Mouse (Mus musculus) naive thymus-derived CD4-positive, alpha-beta T cell, adult 2 months (primary cell): ENCODE measurements around the gene Asb1.

Experiments used
- DNase-seq: peaks from one replicate; pipeline ENCODE4 v3.0.0-alpha.2; 2011; ENCODE audit warnings: low read depth

Gene Asb1

DNA sequence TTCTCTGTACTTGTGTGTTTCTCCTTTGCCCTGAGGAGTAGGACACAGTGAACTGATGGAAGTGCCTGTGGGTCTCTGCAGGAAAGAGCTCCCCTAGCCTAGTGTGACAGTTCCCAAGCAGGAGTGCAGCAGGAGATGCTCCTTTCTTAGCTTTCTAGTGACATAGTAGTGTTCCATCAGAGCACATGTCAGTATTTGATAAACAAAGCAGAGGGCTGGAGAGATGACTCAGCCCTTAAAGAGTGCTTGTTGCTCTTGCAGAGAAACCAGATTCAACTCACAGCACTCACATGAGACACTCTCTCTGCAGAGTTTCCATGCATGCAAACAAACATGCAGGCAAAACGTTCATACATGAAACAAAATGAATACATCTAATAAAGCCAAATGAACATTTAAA is 4.9 kb downstream of the Asb1 start:
- no peak for DNase-seq

DNA sequence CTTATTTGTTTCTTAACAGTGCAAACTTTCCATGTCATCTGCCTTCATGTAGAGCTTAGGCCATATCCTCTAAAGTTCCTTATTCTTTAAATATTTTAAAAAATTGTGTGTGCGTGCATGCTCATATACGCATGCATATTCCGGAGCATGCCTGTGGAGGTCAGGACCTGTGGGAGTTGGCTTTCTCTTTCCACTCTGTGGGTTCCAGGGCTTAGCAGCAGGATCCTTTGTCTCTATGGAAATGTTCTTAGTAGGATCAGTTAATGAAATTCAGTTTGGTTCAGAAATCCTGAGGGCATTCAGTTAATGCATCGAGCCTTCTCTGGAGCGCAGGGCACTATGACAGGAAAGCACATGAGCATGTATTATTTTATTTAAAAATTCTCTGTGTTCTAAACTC is 7.2 kb downstream of the Asb1 start:
- no peak for DNase-seq

DNA sequence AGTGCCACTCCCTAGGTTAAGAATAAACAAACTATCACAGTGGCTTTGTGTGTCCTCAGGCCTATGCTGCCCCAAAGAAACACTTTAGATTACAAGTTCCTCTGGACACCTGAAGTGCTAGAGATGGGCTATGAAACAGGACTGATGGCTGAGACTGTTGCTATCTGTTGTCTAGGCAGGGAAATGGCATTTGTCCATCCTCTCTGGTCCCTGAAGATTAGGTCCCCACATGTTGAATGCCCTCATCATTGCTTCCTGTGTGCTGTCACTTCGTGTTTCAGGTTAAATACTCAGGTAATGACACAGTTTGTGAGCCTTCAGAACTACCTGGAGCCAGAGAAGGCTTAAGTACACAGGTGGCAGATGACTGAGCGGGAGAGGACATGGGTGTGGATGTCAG is 8.7 kb downstream of the Asb1 start:
- DNase-seq = no peak

DNA sequence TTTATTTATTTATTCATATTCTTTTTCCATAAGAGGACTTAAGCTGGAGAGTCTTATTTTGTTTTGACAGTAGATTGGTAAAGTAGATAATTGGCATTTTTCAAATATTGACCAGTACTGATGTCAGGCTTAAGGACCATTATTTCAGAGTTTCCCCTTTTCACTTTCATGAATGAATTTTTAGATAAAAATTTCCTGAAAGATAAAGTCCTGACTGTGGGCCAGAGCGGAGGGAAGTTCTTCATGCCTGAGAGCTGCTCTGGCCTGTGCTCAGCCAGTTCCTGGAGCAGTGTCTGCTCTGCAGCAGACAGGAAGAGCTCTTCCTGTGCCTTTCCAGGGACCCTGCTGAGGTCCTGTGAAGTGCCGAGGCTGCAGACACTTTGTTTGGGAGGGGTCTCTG is 16.8 kb downstream of the Asb1 start:
- no peak for DNase-seq

DNA sequence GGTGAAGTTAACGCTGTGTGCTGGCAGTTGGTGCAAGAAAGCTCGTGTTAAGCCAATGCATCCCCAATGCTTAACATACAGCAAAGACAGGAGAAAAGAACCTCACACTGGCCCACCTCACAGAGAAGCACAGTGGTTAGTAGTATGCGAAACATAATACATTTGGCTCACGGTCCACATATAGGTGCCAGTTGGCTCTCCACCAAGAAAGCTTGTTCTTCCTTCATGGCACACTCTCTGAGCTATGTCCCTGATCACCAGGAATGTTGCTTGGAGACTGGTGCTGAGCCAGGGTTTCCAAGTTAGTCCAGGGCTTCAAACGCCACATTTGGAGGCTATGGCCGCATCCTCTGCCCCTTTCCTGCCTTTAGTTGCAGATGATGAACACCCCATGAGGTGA is 20.9 kb downstream of the Asb1 start:
- DNase-seq = no peak

DNA sequence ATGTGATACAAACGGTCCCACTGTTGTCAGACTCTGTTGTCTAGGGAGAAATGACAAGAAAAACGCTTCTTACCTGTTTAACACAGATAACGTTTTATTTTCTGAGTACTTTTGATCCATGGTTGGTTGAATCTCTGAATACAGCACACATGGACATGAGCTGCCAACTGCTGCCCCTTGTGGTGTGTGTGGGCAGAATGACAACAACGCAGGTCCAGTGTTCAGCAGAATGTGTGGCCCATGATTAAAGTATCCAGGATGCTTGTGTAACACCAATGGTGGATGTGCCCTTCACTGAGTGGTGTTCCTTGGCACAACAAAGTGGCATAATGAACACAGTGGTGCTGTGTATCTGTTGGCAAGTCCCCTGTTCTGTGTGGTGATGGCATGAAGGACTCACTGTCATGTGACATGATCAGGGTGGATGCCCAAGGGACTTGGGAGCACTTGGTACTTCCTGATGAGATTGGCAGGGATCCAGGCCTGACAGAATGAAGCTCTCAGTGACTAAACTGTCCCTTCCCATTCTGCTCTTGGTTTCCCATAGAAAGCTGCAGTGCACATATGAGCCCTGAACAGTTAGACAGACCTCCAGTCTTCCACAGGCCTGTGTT is 22.7 kb downstream of the Asb1 start:
- no peak for DNase-seq

DNA sequence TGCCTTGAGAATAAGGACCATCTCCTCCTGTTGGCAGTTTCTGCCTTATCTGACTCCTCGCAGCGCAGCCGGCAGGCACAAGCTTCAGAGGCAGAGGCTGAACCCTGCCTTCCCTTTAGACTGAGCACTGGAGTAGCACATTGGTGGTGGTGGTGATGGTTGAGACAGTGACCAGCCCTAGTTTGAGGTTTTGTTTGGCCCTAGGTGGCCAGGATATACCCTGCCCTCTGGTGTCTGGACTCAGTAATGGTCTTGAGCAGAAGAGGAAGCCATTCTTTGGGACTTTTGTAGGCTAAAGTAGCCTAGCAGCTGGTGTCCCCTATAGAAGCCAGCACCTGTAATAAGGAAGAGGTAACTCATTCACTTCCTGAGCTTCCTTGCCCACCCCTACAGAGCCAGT is 23.7 kb downstream of the Asb1 start:
- DNase-seq = no peak

DNA sequence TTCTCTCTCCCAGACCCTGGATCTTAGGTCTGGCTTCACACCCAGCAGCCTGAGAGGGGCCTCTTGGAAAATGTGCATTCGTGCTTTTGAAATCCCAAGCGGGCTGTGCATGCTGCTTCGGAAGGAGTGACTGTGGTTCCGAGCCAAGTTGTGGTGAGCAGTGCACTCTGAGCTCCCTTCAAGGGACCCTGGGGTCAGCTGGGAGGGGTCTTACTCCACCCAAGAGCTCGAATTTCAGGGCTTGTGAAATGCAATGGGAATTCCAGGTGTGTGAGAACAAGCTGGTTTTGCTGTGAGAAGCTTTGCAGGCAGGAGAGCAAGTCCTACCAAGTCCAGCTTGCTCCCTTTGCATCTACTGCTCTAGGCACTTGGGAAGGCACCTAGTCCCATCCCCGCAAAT is 24.3 kb downstream of the Asb1 start:
- no peak for DNase-seq

DNA sequence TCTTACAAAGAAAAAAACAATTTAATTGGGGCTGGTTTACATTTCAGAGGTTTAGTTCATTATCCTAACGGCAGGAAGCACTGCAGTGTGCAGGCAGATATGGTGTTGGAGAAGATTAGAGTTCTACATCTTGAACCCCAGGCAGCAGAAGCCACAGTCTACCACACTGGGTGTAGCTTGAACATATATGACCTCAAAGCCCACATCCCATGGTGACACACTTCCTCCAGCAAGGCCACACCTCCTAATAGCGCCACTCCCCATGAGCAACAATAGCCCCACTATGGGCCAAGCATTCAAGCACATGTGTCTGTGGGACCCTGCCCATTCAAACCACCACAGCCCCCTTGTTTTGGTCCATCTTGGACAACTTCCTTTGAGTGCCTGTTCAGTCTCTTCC is 26.9 kb downstream of the Asb1 start:
- no peak for DNase-seq

DNA sequence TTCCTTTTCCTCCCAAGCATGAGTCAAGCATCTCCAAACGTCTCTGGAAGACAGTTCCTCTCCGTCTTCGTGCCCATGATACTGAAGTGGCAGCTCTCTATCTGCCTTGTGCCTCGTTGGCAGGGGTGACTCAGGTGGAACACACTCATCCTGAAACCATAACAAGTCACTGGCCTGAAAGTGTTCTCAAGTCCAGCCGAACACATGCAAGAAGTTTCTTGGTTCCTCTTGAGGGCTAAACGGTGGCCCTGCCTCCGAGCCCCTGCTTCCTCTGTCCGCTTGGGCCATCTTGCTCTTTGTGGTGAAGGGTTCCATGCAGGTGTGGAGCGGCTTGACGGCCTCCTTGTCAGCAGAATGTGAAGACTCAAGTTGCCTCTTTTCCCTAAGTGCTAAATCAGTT is 32.1 kb downstream of the Asb1 start:
- DNase-seq = no peak

DNA sequence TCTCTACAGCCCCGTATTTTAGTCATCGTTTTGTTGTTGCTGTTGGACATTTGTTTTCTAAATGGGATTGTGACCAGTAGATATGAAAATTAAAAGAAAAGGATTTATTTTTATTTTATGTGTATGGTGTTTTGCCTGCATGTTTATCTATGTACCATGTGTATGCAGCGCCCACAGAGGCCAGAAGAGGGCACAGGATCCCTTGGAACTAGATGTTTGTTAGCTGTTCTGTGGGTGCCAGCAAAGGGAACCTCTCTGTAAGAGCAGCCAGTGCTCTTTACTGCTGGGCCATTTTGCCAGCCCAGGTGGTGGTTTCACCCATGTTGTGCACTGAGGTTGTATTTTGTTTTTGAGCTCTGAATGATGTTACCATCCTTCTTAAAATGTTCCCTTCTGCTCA is 33.9 kb downstream of the Asb1 start:
- DNase-seq = peak; percentile 27

DNA sequence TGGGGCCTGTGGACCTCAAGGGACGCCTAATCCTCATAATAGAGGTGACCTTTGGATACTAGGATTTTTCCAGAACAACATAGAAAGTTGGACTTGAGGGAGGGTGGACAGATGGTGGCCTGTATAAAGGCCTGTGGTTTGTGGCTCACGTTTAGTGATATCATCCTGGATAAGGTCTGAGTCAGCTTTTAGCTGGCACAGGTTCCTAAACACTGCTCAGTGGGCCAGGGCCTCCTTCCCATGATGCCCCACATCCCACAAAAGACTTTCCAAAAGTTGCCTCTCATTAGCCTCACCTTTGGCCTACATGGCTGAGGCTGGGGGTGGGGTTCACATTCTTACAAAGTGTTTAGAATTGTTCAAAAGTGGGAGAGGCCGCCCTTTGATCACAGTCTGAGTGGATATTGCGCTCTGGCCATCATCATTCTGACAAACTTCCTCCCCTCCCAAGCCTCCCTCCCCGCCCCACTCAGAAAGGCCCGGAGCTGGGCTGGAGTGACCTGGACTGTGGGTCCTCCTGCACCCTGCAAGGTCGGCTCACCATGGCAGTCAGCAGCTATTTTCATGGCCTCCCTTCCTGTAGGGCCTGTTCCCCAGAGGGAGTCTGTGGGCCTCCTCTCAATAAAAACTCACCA is 37.7 kb downstream of the Asb1 start:
- no peak for DNase-seq

DNA sequence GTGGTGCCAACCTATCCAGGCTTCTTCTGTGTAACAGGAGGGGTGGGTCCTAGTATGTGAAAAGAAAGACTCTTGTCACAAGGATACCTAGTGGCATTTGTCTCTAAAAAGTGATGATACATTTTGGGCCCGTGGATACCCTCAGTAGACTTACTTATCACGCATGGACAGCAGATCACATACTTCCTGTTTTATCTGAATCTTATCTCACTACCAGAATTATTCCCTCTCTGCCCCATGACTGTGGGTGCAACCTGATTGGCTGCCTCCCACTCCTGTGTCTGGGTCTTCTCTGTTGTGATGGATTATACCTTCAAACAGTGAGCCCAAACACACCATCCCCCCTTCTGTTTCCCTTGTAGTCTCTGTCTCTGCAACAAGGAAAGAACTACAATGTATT is 40.2 kb downstream of the Asb1 start:
- no peak for DNase-seq

DNA sequence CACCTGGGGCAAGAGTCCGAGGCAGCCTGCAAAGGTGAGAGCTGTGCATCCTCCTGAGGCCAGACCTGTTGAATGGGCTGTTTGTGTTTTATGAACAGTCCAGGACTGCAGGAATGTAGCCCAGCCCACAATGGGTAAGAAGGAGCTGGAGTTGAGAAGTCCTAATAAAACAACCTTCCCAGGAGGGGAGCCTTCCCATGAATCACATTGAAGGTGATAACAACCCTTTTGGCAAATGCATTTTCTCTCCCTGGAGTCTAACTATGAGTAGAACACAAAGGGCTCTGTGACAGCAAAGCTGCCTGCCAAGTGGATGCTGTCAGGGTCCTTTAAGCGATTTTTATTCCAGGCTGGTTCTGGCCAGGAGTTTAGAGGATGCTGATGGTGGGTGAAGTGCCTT is 40.9 kb downstream of the Asb1 start:
- DNase-seq = no peak

DNA sequence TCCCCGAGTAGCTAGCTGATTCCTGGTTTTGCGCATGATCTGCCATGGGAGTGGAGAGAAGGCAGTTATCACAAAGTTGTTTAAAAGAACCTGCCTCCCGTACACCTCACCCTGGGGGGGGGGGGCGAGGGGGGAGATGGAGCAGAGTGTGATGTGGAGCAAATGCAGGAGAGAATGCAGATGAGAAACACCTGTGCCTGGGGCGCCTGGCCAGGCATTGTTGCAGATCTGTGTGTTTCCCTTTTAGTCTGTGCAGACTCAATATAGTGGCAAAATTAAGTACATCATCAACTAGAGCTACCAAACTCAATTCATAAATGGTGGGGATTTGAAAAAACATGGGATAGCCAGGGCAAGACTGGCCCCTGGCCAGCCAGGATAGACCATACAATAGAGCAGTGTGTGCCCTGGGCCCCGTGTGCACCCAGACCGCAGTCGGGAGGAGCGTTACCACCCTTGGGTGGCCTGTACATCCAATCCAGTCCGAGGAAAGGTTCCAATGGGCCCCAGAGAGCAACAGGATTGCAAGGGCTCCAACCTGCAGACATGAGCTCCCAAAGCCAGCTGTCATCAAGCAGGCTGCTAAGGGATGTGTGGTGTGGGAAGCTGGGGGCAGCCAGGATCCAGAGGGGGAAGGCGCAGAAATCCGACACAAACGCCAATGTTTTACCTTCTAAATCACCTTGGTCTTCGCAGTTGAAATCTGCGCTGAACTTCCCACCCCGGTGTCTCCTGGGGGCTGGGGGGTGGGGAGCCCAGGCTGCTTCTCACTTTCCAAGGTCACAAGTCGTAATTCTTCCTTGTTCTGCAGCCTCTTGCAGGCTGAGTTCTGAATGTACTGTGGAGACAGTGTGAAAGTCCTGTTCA is 44.9 kb downstream of the Asb1 start:
- DNase-seq = no peak

DNA sequence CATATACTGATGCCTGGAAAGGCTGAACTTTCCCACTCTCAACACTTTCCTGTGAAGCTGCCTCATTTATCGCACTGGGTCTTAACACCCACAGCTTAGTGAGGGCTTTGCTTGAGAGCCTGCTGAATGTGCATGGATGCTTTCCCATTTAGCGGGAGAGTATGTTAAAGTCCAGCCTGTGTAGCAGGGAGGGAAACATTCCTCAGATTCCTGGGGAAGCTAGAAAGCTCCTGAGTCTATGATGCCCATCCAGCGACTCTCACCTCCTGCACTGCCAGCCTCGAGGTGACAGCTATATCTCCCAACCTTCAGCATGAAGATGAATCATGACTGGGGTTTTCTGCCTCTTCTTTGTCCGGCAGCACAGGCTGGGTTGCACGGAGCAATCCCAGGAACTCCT is 49.4 kb downstream of the Asb1 start:
- no peak for DNase-seq

DNA sequence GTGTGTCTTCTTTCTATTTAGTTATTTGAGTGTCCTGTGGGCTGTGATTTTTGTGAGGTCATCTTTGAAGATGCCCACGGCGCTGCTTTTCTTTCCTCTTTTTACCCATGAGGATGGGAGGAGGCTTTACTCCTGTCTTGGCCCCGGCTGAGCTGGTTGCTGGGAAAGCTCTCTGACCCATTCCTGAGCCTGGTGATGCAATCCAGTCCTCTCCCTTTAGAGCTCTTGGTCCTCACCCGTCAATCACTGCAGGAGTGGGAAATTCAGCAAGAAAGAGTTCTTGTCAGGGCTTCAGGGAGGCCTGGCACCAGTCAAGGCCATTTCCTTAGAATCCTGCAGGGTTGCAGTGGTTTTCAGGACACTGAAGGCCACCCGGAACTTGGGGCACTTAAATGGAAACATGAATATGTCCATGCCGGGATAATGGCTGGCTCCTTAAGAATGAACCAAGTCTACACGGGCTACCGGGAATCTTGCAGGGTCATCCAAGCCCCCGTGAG is 55.2 kb downstream of the Asb1 start:
- no peak for DNase-seq

DNA sequence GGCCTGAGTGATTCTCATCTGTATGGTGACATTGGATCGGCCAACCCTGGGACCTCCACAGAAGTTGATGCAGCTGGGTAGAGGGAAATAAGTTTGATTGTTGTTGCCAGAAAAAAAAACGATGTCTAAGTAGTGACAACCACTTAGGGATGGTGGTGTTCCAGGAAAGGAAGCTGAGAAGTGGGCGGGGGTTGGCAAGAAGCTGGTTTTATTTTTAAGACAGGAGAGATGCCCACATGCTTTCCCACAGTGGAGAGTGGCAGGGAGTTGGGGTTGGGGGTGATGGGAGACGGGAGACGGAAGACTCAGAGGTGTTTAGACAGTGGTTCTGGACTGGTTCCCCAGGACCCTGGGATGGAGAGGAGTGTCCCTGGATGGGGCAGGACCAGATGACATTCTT is 57.3 kb downstream of the Asb1 start:
- no peak for DNase-seq

DNA sequence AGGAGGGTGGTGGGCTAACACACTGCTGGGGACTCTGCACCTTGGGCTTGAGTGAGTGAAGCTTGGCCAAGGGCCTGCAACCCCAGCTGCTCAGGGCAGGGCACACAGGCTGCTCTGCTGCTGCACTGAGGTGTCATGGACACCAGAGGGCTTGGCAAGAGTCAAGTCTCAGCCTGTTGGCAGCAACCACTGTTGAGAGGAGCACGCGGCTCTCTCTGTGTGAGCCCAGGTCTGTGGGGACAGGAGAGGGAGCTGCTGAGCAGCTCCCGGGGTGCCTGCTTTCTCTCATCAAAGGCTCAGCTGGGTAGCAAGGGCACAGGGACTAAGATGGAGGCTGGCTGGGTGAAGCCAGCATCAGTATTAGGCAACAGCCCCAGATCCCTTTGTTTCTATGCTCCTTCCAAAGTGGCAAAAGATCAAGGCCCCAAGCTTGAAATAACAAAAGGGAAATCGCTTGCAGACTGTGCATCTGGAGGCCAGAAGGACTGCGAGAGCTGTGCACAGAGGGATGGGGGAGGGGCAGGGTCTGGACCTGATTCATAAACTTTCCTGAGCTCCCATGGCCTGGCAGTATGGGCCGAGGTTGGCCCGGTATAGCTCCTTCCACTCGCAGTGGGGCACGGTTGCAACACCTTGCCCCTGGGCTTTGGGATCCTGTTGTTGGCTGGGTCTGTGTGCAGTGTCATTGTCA is 60.5 kb downstream of the Asb1 start:
- peak; percentile 38 for DNase-seq

DNA sequence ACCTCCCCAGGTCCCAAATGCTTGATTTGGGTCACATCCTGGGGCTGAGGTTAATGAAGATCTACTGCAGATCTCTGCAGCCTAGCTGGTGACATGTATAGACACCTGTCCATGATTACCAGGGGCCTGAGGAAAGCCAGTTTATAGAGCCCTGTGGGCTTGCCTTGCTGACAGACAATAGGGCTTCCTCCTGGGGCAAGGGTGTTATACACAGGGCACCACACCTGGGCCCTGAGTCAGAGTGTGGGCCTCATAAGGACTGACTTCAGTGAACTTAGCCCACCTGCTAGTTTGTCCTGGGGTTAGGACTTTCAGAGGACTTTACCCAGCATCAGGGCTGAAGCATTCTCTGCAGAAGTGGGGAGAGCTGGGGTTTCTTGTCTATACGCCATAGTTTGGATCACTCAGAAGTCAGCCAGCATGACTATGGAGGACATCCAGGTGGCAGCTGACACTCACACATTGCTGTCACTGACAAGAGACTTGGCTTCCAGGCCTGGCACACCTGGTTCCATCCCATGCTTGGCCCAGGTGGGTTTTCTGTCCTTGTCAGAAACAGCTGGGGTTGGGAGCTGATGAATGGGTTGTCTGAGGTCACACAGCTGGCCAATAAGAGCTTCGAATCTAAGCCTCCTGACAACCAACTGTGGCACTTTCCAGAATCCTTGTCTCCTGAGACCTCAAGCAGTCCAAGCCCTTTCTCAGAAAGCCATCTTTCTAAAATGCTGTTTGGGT is 61.2 kb downstream of the Asb1 start:
- DNase-seq = no peak

DNA sequence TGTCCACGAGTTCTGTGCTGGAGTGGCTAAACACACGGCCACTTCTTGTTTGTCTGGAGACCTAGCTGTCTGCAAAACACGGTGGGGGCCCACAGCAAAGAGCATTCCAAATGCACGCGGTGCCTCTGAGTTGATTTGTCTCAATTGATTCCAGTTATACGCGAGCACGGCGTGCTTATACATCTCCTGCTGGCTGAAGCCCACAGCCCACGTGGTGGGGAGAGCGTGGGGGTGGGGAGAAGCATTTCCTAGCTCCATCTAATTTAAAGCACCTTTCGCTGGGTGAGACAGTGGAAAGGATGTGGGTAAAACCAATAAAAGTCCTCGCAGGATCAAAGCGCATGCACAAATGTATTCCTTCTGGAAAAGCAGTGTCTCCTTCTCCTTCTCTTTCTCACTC is 65.3 kb downstream of the Asb1 start:
- no peak for DNase-seq

DNA sequence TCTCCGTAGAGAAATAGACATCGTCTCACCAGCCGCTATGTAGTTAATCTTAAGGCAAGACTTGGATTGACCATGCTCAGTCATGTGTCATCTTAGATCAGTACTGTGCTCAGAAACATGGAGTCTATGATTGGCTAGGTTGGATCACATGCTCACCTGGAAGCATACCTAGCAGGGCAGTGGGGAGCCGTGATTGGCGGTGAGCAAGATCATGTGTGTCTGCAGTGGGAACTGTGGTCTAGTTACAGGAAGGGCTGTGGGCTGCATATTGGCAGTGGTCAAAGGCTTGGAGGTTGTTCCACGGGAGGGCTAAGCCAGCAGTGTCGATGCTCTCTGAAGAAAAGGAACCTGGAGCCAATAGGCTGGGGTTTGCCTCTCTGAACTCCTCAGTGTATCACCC is 66.4 kb downstream of the Asb1 start:
- no peak for DNase-seq
